Mouse (Mus musculus): ENCODE measurements at regions not wholly inside any gene's neighbourhood (a gene's known extent, or its start where the extent isn't known, plus 50 kb on each side); places are given as distances from the start of the nearest gene placed in this dataset.

Small RNA genes lying in the stretch of these regions (microRNA-seq; reads per million reads assigned to microRNA genes)
- gene Mir181a-1 (60.4 to 71.1 reads per million in 2 experiments), gene Mir181b-1 (3.3 to 3.7 reads per million in 2 experiments)
